Mouse (Mus musculus) kidney, embryonic 14.5 days (tissue): Measurements from ENCODE around the gene Pam16. TPM values are rescaled to one million over a fixed set of nuclear protein-coding genes. Genes with fewer than 3 reads are reported as not detected.

Source experiments
- ATAC-seq: fragments of 200-750 bp; cut with Nextera tagmentation; 2 replicates; pipeline ENCODE4 v1.8.0; 2017; ENCODE audit warnings: moderate number of reproducible peaks, mild to moderate bottlenecking, moderate TSS enrichment, moderate library complexity; ENCODE audit not compliant: low FRiP score, low TSS enrichment
- H3K27ac ChIP-seq: fragments of 300-500 bp; sonication (generic); 2 replicates; pipeline ENCODE4 v1.5.1; 2014; ENCODE audit warnings: low read depth, mild to moderate bottlenecking, low read length, moderate library complexity, mixed read lengths
- H3K27me3 ChIP-seq: fragments of 300-500 bp; sonication (generic); 2 replicates; pipeline ENCODE4 v1.6.1; 2014; ENCODE audit warnings: mild to moderate bottlenecking, low read length; ENCODE audit not compliant: control insufficient read depth, insufficient read depth
- H3K36me3 ChIP-seq: fragments of 300-500 bp; sonication (generic); 2 replicates; pipeline ENCODE4 v1.6.1; 2014; ENCODE audit warnings: low read length, mixed read lengths; ENCODE audit not compliant: control insufficient read depth, insufficient read depth
- H3K4me1 ChIP-seq: fragments of 300-500 bp; sonication (generic); 2 replicates; pipeline ENCODE4 v1.6.1; 2014; ENCODE audit warnings: low read length, mixed read lengths; ENCODE audit not compliant: control insufficient read depth, insufficient read depth
- H3K4me2 ChIP-seq: fragments of 300-500 bp; sonication (generic); replicated peaks from 2 replicates; pipeline ENCODE4 v1.6.1; 2014; ENCODE audit warnings: low read depth, mild to moderate bottlenecking, low read length
- H3K4me3 ChIP-seq: fragments of 300-500 bp; sonication (generic); 2 replicates; pipeline ENCODE4 v1.5.1; 2014; ENCODE audit warnings: mild to moderate bottlenecking, low read length
- H3K9ac ChIP-seq: fragments of 300-500 bp; sonication (generic); 2 replicates; pipeline ENCODE4 v1.6.1; 2014; ENCODE audit warnings: low read depth, mild to moderate bottlenecking, low read length, moderate library complexity
- H3K9me3 ChIP-seq: fragments of 300-500 bp; sonication (generic); 2 replicates; pipeline ENCODE4 v1.6.1; 2016; ENCODE audit warnings: low read length; ENCODE audit not compliant: control insufficient read depth
- WGBS: fragments of 180-500 bp; shearing (Covaris S2); extraction: QIAGEN DNeasy Blood & Tissue Kit; methylation state at CpG from one replicate; pipeline ENCODE4 v1.1.7; 2014; 5-methylcytosine and 5-hydroxymethylcytosine counted together
- polyA plus RNA-seq: library from polyadenylated mRNA; unstranded; fragments of >200 nt; fragmentation: Nextera tagmentation; extraction: Ambion mirVana; gene quantifications from 2 replicates; pipeline ENCODE4 v1.2.1, GENCODE M21; 2014

Pam16 gene
- polyA plus RNA-seq, 1 experiment from 2014 or later, result 102 TPM

DNA sequence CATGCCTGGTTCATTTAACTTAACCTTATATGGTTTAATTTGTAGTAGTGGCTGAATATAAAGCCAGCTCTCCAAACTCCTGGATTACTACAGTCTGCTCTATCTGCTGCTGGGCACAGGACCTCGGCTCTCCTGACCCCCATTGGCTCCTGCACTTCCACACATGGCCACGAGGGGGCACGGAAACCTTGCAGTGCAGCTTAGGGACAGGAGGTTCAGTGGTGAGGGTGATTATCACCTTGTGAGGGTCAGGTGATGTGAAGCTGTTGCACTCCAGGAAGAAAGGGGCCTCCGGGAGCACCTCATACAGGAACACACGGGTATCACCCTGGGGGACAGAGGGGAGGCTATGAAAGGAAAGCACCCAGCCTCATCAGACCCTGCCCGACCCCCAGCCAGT is 5.2 kb upstream of the Pam16 start:
- no peak overlapping the region for H3K27ac ChIP-seq
- H3K27me3 ChIP-seq, result no peaks in the 10 kb centered on the region
- no peak overlapping the region for H3K4me2 ChIP-seq
- H3K9ac ChIP-seq, result no peak overlapping the region
- no peaks in the 10 kb centered on the region for H3K9me3 ChIP-seq
- 0 out of 2 replicates have a peak, but pooled peaks cover 3% of the 10 kb centered on the region for H3K4me1 ChIP-seq
- WGBS, result 25% methylated on average over 6 of the region's 6 CpGs
- H3K4me3 ChIP-seq, result no peak overlapping the region
- ATAC-seq, result peak; percentile 29
- peaks cover 15% of the 10 kb centered on the region; the same call in 1 of the 2 replicates for H3K36me3 ChIP-seq

DNA sequence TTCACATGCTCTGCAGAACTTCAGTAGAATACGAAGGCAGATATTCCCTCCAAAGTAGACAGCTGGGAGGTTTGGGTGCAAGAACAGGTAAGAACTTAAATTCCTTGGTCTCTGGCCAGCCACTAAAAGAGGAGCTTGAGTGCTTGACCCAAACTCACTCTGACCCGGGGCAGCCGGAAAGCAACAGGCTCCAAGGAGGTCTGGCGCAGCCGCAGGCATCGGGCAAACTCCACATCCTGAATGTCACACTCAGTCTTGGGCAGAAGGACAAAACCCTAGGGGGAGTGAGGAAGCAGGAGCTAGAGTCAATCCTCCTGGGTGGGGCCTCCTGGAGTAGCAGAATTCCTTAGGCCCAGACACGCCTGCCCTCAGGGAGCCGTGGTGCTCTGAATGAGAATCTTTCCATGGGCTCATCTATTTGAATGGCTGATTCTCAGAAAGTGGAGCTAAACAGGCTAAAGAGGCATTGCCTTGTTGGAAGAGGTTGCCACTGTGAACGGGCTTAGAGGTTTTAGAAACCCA is 4.2 kb upstream of the Pam16 start:
- Histone ChIP-seq H3K27ac (no peak overlapping the region), H3K4me3 (no peak overlapping the region), H3K4me2 (no peak overlapping the region), H3K4me1 (0 out of 2 replicates have a peak, but pooled peaks cover 3% of the 10 kb centered on the region), H3K9ac (no peak overlapping the region), H3K27me3 (no peaks in the 10 kb centered on the region), H3K9me3 (no peaks in the 10 kb centered on the region), H3K36me3 (peaks cover 11% of the 10 kb centered on the region; the same call in 1 of the 2 replicates)
- 97% methylated on average over 9 of the region's 9 CpGs for WGBS
- ATAC-seq, result no peak

DNA sequence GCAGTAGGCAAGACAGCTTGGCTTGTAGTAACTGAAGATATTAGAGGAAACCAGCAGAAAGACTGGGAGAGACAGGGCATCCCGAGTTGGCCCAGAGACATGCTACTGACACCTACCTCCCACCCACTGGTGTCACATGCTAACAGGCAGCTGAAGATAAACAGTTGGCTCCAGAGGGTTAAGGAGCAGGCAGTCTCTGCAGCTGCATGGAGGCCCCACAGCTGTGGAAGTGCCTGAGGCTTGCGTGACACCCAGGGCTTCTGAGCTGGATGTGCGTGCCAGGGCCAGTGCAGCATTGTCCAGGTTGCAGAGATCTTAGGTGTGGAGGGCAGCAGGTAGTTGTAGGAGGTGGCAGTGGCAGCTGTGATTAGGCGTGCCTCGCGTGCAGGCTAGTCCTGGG is 2.3 kb upstream of the Pam16 start:
- no peak overlapping the region; the same call in 1 of the 2 replicates for H3K27ac ChIP-seq
- WGBS, result 57% methylated on average over 6 of the region's 6 CpGs

DNA sequence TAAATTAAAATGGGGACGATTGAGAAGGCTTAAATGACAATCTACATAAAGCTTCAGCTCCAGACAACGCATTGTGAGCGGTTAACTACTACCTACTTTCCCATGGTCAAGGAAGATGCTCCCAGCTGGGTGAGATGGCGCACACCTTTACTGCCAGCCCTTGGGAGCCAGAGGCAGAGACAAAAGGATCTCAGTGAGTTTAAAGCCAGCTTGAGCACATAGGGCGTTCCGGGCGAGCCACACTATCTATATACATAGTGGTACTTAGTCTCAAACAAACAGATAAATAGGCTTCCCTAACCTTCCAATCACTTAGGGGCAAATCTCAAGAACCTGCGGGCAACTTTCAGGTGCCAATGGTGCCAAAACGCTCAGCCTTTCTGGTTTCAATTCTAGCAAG is 714 bp downstream of the Pam16 start:
- ATAC-seq, result no peak
- WGBS, result 15% methylated on average over 9 of the region's 9 CpGs
- H3K9me3 ChIP-seq, result no peaks in the 10 kb centered on the region
- peaks cover 5% of the 10 kb centered on the region; the same call in 1 of the 2 replicates for H3K36me3 ChIP-seq
- no peaks in the 10 kb centered on the region for H3K27me3 ChIP-seq
- H3K4me1 ChIP-seq, result peaks cover 11% of the 10 kb centered on the region; the same call in 1 of the 2 replicates
- H3K9ac ChIP-seq, result peak overlapping the region; percentile 75
- peak overlapping the region; percentile 67 for H3K4me3 ChIP-seq
- H3K27ac ChIP-seq, result peak overlapping the region; percentile 81; the same call in 1 of the 2 replicates
- peak overlapping the region; percentile 72 for H3K4me2 ChIP-seq

More for the DNA sequence above, 2.3 kb upstream of the Pam16 start:
- ATAC-seq, result no peak
- H3K27me3 ChIP-seq, result no peaks in the 10 kb centered on the region
- H3K4me1 ChIP-seq, result peaks cover 11% of the 10 kb centered on the region; the same call in 1 of the 2 replicates
- H3K4me3 ChIP-seq, result no peak overlapping the region
- no peak overlapping the region for H3K4me2 ChIP-seq
- H3K9me3 ChIP-seq, result no peaks in the 10 kb centered on the region
- H3K9ac ChIP-seq, result no peak overlapping the region
- peaks cover 5% of the 10 kb centered on the region; the same call in 1 of the 2 replicates for H3K36me3 ChIP-seq

DNA sequence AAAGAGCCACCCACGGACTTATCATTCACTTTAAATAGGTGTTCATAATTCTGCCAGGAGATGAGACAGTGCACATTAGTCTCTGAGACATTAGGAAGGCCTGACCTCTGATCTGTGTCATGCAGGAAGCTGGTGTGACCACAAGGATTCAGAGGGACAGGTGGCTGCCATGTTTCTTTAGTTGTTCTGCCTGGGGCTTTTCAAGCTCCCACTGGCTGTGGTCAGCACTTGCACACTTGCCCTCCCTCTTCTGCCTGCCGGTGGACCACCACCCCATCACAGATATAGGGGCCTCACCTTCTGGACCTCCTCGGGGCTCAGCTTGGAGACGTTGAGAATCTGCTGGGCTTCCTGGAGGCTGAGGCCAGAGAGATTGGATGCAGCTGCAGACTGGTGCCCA is 8.0 kb downstream of the Pam16 start:
- WGBS, result 71% methylated on average over 4 of the region's 4 CpGs
- no peak overlapping the region for H3K4me3 ChIP-seq
- H3K4me2 ChIP-seq, result no peak overlapping the region
- ATAC-seq, result no peak
- H3K9me3 ChIP-seq, result no peaks in the 10 kb centered on the region; the same call in 1 of the 2 replicates
- no peaks in the 10 kb centered on the region for H3K27me3 ChIP-seq
- H3K4me1 ChIP-seq, result no peaks in the 10 kb centered on the region
- H3K36me3 ChIP-seq, result peaks cover 60% of the 10 kb centered on the region
- no peak overlapping the region for H3K27ac ChIP-seq
- no peak overlapping the region for H3K9ac ChIP-seq

DNA sequence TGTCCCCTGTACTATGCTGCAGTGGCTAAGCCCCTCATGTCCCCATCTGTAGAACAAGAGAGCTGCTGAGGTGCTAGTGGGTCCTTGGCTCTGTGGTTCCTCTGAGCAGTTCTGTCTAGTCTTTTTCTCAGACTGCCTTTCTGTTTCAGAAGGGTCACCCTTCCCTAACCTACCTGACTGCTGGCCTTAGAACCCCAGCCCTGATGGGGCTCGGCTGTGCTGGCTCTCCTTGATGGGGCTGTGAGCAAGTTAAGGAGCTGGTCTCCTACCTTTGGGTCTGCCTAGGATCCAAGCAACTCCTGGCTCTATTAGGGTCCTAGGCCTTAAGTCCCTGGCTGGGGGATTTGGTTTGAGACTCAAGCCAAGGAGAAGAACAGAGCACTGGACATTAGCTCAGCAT is 9.5 kb downstream of the Pam16 start:
- Histone ChIP-seq H3K27ac (no peak overlapping the region), H3K27me3 (no peaks in the 10 kb centered on the region), H3K4me1 (no peaks in the 10 kb centered on the region), H3K9me3 (no peaks in the 10 kb centered on the region; the same call in 1 of the 2 replicates), H3K9ac (no peak overlapping the region), H3K4me2 (no peak overlapping the region), H3K36me3 (peaks cover 76% of the 10 kb centered on the region), H3K4me3 (no peak overlapping the region)
- WGBS, result 100% methylated on average over 1 of the region's 1 CpGs
- ATAC-seq, result no peak

DNA sequence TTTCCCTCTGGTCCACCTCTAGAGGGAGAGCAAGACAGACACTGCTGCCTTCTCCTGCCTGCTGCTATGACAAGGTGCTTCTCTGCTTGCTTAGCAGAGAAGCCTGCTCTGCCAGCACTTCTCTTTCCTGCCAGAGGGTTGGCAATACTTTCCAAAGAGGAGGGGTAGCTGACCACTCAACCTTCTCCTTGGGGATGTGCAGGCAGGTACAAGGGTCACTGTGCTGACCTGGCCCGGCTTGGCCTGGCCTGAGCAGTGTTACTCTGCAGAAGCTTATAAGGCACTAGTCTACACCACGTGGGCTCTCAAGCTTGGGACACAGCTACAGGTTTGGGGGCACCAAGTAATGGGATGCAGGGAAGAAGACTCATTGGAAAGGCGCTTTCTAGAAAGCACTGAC is 10.1 kb downstream of the Pam16 start:
- Histone ChIP-seq H3K9ac (no peak overlapping the region), H3K36me3 (peaks cover 82% of the 10 kb centered on the region), H3K4me3 (no peak overlapping the region), H3K4me1 (no peaks in the 10 kb centered on the region), H3K27me3 (no peaks in the 10 kb centered on the region), H3K27ac (no peak overlapping the region), H3K9me3 (no peaks in the 10 kb centered on the region; the same call in 1 of the 2 replicates), H3K4me2 (no peak overlapping the region)
- ATAC-seq, result no peak
- 87% methylated on average over 3 of the region's 3 CpGs for WGBS

DNA sequence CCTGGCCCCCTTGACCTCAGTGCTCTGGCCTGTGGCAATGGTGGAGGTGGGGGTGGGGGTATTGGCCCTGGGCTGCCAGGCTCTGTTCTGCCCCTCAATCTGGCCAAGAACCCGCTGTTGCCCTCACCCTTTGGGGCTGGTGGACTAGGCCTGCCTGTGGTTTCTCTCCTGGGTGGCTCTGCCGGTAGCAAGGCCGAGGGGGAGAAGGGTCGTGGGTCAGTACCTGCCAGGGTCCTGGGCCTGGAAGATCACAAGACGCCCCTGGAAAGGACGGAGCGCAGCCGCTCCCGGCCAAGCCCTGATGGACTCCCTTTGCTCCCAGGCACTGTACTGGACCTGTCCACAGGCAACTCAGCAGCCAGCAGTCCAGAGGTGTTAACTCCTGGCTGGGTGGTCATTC is 11.1 kb downstream of the Pam16 start:
- Histone ChIP-seq H3K4me2 (no peak overlapping the region), H3K9me3 (no peaks in the 10 kb centered on the region; the same call in 1 of the 2 replicates), H3K36me3 (peaks cover 87% of the 10 kb centered on the region), H3K4me3 (no peak overlapping the region), H3K27ac (no peak overlapping the region), H3K4me1 (0 out of 2 replicates have a peak, but pooled peaks cover 1% of the 10 kb centered on the region), H3K27me3 (no peaks in the 10 kb centered on the region), H3K9ac (no peak overlapping the region)
- WGBS, result 87% methylated on average over 9 of the region's 9 CpGs
- no peak for ATAC-seq

DNA sequence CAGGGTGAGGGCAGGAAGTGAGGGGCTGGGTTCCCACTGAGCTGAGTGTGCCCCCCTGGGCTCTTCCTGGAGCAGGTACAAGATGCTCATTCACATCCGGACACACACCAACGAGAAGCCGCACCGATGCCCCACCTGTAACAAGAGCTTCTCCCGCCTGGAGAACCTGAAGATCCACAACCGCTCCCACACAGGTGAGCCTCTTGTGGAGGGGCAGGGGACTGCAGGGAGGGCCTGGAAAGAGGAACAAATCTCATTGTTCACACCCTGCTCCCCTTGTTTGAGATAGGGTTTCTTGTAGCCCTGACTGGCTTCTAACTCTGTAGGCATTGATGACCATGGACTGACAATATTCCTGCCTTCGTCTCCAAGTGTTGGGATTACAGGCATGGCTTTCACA is 13.1 kb downstream of the Pam16 start:
- ATAC-seq, result no peak
- Histone ChIP-seq H3K4me1 (peaks cover 20% of the 10 kb centered on the region), H3K9ac (no peak overlapping the region), H3K9me3 (no peaks in the 10 kb centered on the region), H3K27ac (no peak overlapping the region), H3K4me2 (no peak overlapping the region), H3K4me3 (no peak overlapping the region), H3K36me3 (peaks cover 79% of the 10 kb centered on the region), H3K27me3 (no peaks in the 10 kb centered on the region)
- 92% methylated on average over 7 of the region's 7 CpGs for WGBS
